Mouse (Mus musculus) layer of hippocampus, postnatal 36 days (tissue): ENCODE results near the gene Clic6. TPM values are rescaled to one million over a fixed set of nuclear protein-coding genes. Genes with fewer than 3 reads are reported as not detected.
A peak's percentile ranks its signal among the peaks of the same experiment; 100 is the strongest.
"Not testable (repeated sequence)": the region's sequence is repeated elsewhere in the genome, so short reads cannot be mapped to it uniquely, and the experiment has no call there.

Experiments
- DNase-seq, 2 experiments: peaks; one replicate each; pipeline ENCODE4 v3.0.0; 2022
- total RNA-seq, 2 experiments: library from RNA; stranded (reverse); gene quantifications; 2 replicates each; pipeline ENCODE4 v1.2.3; 2021

Clic6 gene
- total RNA-seq, 2 experiments from 2014 or later, result 1.00 to 3.7 TPM

DNA sequence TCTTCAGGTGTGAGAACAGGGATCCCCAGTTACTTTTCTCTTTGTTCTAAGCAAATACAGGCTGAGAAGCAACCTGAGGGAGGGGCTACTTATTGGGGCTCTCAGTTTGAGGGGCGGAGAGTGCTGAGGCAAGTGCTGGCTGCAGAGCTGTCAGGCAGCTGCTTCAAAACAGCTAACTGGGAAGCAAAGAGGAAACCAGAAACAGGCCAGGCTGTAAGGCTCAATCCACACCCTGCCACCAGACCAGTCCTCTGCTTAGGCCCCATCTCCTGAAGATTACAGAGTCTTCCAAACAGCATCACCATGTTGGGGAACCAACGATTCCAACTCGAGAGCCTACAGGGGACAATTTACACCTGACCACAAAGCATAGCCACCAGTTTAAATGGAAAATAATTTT is 12.6 kb upstream of the Clic6 start:
- DNase-seq, result no peak

DNA sequence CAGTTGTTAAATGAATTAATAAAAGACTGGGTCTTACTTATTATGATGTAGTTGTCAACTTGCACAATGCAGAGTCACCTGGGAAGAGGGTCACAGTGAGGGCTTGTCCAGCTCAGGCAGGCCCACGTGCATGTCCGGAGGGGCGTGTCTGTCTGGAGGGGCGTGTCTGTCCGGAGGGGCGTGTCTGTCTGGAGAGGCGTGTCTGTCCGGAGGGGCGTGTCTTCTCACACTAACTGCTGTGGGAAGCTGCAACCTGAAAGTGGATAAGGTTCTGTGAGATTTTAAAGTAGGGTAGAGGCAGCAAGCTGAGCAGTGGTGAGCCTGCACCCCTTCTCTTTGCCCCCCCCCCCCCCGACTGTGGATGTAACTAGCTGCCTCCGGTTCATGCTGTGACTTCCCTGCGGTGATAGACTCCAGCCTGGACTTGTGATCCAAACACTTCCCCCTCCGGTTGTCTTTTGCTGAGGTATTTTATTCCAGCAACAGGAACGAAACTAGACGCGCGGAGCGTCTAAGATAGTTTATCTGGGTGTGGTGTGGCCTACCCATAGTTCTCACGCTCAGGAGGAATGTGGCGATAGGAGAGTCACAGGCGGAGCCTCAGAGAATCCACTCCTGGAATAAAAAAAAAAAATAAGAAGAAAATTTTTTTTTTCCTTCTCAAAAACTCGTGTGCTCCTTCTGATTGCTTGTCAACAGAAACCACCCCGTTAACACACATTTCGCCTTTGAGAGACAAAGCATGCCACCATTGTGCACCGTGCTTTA is 10.3 kb upstream of the Clic6 start:
- no peak for DNase-seq

DNA sequence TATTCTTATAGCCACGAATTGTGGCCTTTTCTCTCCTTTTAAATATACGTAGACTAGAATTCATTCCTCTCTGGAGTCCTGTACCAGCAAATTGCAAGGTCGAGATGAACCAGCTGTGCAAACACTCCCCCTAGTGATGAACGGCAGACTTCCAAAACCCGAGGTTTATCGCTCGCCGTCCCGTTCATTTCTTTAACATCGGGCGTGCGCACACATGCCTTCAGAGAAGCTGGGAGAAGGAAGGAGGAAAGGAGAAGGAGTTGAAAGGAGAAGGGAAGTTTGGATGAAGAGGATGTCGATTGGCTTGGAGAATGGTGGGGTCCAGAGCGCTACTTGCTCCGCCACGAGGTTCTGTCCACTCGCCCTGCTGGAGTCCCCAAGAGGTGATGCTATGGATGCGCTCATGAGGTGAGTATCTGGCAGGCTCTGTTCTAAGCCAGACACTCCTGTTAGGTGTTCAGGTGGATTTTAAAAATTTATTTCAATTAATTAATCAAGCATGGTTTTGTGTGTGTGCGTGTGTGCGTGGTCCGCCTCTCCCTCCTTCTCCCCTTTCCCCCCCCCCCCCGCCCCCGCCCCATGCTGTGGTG is 6.9 kb upstream of the Clic6 start:
- peak; percentile 57 to 67 for DNase-seq

- DNase-seq, result no peak
Measured at GRCm38 (mm10) chr16:92487086-92487485, 1.6 kb downstream of the Clic6 start.

DNA sequence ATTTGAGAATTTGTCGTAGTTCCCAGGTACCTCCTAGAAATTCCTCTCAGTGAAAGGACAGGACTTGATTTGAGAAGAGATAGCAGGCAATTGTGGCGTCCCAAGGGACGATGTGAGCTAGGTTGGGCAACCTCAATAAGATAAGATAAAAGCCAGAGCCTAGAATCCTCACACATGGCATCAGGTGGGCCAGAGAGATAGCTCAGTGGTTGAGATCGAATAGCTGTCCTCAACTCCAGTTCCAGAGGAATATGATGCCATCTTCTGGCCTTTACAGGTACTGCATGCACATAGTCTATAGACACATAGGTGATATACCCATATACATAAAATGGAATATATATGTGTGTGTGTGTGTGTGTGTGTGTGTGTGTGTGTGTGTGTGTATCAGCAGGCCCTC is 2.0 kb downstream of the Clic6 start:
- DNase-seq, result no peak

DNA sequence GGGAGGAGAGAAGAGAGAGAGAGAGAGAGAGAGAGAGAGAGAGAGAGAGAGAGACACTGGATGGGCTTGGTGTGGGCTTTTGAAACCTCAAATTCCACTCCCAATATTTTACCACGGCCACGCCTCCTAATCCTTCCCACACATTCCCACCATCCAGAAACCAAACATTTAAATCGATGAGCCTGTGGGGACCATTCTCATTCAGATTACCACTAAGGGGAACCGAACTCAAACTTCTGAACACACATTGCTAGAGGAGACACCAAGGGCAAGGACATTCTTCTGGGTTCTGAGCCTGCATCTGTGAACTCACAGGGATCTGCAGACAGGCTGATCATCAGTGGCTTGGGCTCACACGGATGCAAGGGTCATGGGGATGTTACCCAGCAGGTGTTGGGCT is 2.9 kb downstream of the Clic6 start:
- no peak for DNase-seq

GRCm38 (mm10) chr16:92489356-92489755 is 3.8 kb downstream of the Clic6 start:
- DNase-seq, result no peak

DNA sequence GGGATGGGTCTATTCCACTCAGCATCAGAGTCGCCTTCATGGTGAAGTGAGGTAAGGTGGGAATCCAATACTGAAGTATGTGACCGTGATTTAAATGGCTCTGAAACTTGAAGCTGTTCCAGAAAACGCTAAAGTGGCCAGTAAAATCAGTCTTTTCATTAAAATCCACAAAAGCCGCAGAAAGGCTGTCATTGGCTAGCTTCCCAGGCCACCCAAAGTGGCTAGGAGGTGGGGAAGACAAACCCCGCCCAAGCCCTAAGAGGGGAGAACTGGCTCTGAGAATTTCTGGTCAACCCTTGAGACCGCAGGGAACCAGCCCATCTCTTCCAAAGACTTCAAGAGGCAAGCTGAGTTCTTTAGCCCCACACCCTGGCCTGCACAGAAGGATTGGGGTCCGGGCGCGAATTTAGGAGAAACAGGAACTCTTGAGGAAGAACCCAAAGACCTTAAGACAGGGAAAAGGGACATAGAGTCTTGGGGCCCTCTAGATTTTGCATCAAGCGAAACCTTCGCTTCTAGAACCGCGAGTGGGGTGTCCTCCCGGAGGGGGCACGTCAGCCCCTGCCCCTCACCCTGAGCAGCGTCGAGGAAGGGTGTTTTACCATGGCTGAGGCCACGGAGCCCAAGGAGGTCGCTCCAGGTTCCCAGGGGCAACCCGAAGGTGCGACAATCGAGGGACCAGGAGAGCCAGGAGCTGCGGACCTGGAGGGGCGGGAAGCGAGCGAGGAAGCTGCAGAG is 12.5 kb downstream of the Clic6 start:
- no peak for DNase-seq

GRCm38 (mm10) chr16:92498589-92498981 is 13.0 kb downstream of the Clic6 start:
- no peak for DNase-seq

DNA sequence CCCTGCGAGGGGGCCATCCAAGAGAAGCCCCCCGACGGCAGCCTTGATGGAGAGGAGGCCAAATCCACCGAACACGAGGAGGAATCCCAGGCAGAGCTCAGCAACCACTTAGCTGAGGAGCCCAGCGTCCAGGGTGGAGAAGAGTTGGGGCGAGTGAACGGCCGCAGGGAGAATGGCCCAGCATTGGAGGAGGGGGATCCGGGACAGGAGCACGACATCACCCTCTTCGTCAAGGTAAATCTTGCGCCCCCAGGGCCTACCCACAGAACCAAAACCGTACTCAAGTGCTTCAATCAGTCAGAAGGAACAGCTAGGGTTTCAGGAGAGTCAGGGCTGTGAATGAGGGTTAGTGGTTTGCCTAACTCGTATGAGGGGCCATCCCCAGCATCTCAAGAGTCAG is 13.8 kb downstream of the Clic6 start:
- DNase-seq, result no peak

GRCm38 (mm10) chr16:92500534-92500933 is 15.0 kb downstream of the Clic6 start:
- DNase-seq, result no peak

- DNase-seq, result no peak
Measured at GRCm38 (mm10) chr16:92503105-92503504, 17.6 kb downstream of the Clic6 start.

GRCm38 (mm10) chr16:92507573-92507972 is 22.0 kb downstream of the Clic6 start:
- no peak for DNase-seq

DNA sequence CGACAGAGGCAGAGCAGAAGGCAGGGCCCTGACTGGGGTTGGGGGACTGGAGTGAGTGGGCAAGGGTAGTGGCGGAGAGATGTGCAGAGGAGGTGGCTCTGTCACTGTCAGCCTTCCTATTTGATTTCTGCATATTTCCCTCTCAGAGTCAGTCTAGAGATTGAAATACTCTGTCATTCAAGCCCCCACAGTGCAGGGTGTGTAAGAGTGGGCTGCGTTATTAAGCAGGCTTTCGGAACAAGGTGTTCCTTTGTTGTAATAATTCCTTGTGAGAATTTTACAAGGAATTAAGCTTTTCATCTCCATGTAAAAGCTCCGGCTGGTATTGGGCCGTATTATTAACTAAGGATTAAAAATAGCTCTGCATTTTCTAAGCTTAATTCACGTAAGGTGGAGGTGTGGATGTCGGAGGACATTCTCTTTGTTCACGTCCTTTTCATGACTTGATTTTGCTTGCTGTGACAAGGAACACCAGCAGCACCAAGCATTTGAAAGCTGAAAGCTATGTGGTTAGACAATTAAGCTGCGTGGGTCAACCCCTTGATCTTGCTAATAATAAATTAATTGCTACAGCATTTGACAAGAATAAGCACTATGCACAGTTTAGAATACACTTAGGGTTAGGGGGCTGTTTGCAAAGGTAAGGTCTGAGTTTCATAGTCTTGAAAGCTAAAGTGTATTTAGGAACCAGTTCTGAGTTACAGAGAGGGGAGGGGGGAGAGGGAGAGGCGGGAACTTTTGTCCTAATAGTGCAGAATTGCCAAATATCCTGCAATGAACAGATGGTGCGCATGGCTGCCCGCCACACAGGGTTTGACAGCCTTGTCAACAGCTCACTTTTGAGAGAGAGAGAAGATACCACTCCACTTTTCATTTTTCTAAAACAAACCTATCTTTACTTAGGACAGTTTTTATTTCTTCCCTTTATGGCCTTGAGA is 25.6 kb downstream of the Clic6 start:
- DNase-seq, result peak; percentile 60 to 62

GRCm38 (mm10) chr16:92511773-92512391 is 26.3 kb downstream of the Clic6 start:
- no peak for DNase-seq

DNA sequence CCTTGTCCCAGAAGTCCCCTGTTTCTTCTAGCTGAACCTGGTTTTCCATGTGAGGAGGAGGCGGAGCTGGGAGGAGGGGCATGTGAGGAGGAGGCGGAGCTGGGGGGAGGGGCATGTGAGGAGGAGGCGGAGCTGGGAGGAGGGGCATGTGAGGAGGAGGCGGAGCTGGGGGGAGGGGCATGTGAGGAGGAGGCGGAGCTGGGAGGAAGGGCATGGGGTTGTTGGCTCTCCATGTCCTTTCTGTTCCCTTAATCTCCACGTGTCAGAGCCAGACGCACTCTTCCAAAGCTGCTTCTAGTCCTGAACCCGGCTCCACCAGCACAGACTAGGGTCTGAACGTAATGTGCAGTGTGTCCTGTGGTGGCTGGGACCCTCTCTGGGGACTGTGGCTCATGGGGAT is 29.4 kb downstream of the Clic6 start:
- not testable (repeated sequence) for DNase-seq

- no peak for DNase-seq
Measured at GRCm38 (mm10) chr16:92516139-92516538, 30.6 kb downstream of the Clic6 start.

DNA sequence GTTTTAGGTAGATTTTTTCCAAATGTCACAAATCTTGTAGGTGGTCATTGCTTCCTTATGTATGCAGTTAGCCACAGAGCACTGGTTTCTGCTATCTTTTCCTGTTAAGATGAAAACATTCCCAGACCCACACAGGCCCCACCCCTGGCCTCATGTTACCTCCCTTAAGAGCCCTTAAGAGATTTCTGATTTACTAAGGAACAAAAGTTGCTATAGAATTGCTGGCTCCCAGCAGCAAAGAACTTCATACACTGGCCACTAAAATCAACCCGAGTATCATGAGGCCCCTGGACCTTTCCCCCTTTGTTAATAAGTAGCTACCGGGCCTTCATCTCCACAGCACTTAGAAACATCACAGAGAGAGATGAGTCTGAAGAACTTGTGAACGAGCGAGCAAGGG is 33.2 kb downstream of the Clic6 start:
- no peak for DNase-seq

- peak; percentile 20 to 30 for DNase-seq
Measured at GRCm38 (mm10) chr16:92519820-92520492, 34.4 kb downstream of the Clic6 start.

GRCm38 (mm10) chr16:92523351-92523750 is 37.8 kb downstream of the Clic6 start:
- no peak for DNase-seq

- DNase-seq, result no peak
Measured at GRCm38 (mm10) chr16:92524651-92525050, 39.1 kb downstream of the Clic6 start.
